Mouse (Mus musculus): ENCODE results near the gene Actl10. TPM values are rescaled to one million over a fixed set of nuclear protein-coding genes. Genes with fewer than 3 reads are reported as not detected.

Gene Actl10
- total RNA-seq (2023), result 1.8 TPM

DNA sequence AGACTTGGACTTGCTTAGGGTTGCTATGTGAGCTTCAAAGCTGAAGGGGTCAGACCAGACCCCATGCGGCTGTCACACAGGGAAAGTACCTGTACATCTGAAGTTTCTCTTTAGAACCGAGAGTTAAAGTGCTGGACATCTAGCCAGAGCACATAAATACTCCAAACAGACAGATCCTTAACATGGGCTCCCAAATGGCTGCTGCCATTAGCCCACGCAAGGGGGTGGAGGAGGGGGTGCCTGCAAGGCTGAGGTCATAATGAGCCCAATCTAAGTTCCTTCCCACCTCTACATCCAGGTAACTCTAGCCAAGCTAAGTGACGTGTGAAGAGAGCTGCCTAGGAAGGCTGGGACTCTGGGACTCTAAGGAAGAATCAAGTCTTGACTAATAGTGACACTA, at the start of gene Actl10:
Actl10 (plus strand) TSS at position 301 of the 400 bp plus-strand sequence.

DNA sequence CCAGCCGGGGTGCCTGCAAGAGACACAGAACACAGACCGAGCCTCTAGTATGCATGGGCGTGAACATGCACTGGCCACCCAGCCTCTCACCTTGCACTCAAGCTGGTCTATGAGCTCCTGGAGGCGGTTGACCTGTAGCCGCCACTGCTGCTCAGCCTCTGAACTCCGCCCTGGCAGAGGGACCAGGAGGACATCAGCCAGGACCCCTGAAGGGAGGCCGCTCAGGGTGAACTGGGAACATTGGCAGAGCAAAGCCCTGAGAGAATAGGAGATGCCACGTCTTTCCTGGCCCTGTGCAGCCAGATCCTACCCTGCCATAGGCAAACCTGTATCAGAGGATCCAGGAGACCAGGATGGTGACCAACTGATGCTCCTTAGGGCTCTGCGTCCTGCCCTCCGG, 4.9 kb upstream of the Actl10 start, which contains the start of gene 1700003F12Rik:
1700003F12Rik (plus strand) TSS at position 375 of the 400 bp plus-strand sequence.

DNA sequence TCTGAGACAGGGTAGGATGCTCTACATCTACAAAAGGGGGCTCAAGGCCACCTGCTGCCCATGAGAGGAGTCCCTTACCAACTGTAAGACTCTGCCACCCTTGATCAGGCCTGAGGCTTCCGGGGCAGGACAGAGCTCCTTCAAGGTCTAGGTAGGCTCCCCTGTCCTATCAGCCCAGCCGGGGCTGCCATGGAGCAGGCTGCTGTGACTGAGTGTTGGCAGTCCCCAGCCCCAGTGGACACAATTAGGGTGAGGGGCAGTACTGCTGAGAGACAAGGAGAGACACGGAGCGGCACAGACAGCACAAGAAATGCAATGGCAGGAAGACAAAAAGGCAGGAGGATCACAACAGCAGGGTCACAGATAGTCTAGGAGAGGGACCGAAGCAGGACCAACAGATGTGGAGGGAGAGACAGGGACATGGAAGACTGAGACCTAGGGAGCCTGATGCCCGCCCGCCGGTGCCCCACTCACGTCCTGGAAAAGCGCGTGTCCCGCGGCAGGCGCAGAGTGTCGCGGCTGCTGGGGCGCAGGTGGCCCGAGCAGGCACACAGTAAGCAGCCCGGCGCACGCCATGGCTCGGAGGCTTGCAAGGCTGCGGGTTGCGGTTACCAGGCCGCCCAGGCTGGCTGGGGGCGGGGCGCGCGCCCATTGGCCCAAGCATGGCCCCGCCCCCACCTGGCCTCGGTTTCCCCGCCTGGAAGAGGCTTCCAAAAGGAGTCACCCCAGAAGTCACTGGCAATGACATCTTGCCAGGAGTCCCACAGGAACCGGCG, 6.9 kb downstream of the Actl10 start, which contains the start of gene Necab3:
Necab3 (minus strand) TSS at position 627 of the 776 bp plus-strand sequence.

DNA sequence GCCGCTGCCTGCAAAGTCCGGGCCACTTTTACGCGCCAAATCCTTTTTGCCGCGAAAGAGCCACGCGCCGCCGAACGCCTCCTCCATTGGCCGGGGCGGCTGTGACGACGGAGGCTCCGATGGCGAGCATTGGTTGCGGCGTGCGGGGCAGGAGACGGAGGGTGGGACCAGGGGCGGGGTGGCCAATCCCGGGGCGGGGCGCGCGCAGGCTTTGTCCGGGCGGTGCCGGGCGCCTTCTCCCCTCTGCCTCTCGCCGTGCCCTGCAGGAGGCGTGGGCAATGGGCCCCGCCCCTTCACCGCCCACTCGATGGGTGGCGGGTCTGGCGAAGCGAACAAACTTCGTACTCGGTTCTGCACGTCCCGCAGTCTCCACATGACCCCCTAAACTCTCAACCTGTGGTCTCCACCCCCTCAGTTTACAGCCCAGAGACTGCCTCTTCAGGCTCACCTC, 18.3 kb downstream of the Actl10 start, which contains the start of gene E2f1:
E2f1 (minus strand) TSS at position 57 of the 451 bp plus-strand sequence.

Other genes starting within 250 kb of the Actl10 start
- not detected for gene Bpifb9b, start 244.5 kb upstream of the Actl10 start, total RNA-seq (2023)
- 17.3 TPM for gene Cdk5rap1, start 178.8 kb upstream of the Actl10 start, total RNA-seq (2023)
- gene Snta1, start 143.7 kb upstream of the Actl10 start, total RNA-seq (2023), result 0.64 TPM
- 31.9 TPM for gene Cbfa2t2, start 115.3 kb upstream of the Actl10 start, total RNA-seq (2023)
- gene 1700003F12Rik, start 4.7 kb upstream of the Actl10 start, total RNA-seq (2023), result 0.80 TPM
- 1.0 TPM for gene Necab3, start 7.1 kb downstream of the Actl10 start, total RNA-seq (2023)
- gene E2f1, start 18.1 kb downstream of the Actl10 start, total RNA-seq (2023), result 1.8 TPM
- gene Pxmp4, start 51.9 kb downstream of the Actl10 start, total RNA-seq (2023), result 10.6 TPM
- 7.7 TPM for gene Zfp341, start 61.5 kb downstream of the Actl10 start, total RNA-seq (2023)
- not detected for gene 4930519P11Rik, start 61.7 kb downstream of the Actl10 start, total RNA-seq (2023)
- 152 TPM for gene Chmp4b, start 99.9 kb downstream of the Actl10 start, total RNA-seq (2023)
- gene Gm14214, start 218.3 kb downstream of the Actl10 start, total RNA-seq (2023), result not detected
- 220 TPM for gene Raly, start 239.3 kb downstream of the Actl10 start, total RNA-seq (2023)
- not detected for gene a, start 239.6 kb downstream of the Actl10 start, total RNA-seq (2023)

Data from CD8-positive naive resting alpha-beta T cell, adult 57 days (primary cell).